13 mouse cellular contexts compared by ENCODE assay signal in the genomic region with DNA sequence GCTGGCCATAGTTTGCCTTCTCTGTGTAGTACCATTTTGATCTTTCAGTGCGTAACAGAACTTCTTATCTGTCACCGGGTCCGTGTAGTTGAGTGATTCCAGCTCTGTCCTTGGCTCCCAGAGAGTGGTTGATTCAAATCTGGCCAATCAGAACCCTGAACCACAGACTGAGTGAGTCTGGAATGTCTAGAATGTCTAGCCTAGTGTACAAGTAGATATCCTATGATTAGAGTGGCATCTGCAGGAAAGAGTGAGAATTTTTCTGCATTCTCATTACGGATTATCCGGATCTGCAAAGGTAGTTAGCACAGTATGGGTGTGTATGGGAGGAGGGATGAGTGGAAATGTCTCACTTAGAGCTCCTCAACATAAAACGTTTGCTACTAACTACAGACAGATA.
DNase-seq lines count a peak whose midpoint lies in the region; ATAC-seq and TF ChIP-seq lines count a peak whose summit lies in the region.
"Had no signal": no experiment of that assay in that cellular context is flagged by ENCODE, and none has a peak within 500 bp of the region (broad histone marks: within the 10 kb centered on the region; RNA-seq: fewer than 3 reads in every experiment).

No protein-coding gene starts in this region.

- H3K9ac ChIP-seq in heart, embryonic 14.5 days (ENCODE audit: low read length) = no peak overlapping the region
- H3K9ac ChIP-seq in lung, embryonic 14.5 days = no peak overlapping the region
- H3K9ac ChIP-seq in stomach, postnatal 0 days (ENCODE audit: low read length) = no peak overlapping the region
- H3K9ac ChIP-seq: embryonic facial prominence, embryonic 13.5 days; limb, embryonic 12.5 days; lung, embryonic 15.5 days had no signal

- 9% methylated on average over 6 of the region's 6 CpGs for WGBS in heart, embryonic 14.5 days
- WGBS in lung, embryonic 14.5 days = 42% methylated on average over 6 of the region's 6 CpGs
- 46% methylated on average over 6 of the region's 6 CpGs for WGBS in lung, adult 2 months
- WGBS in stomach, postnatal 0 days = 64% methylated on average over 6 of the region's 6 CpGs

- H3K4me1 ChIP-seq in heart, embryonic 14.5 days (ENCODE audit: control insufficient read depth in 2 of 2, insufficient read depth in 2 of 2, low read length in 2 of 2) = peaks cover 2 to 9% of the 10 kb centered on the region in 2 experiments; a peak in 3 of 4 replicates
- H3K4me1 ChIP-seq in lung, embryonic 14.5 days (ENCODE audit: insufficient read depth) = no peaks in the 10 kb centered on the region
- H3K4me1 ChIP-seq in lung, adult 2 months (ENCODE audit: control insufficient read depth, insufficient read depth, low read length) = no peaks in the 10 kb centered on the region
- H3K4me1 ChIP-seq in stomach, postnatal 0 days (replicated peaks; ENCODE audit: control insufficient read depth, insufficient read depth) = no peaks in the 10 kb centered on the region
- H3K4me1 ChIP-seq: embryonic facial prominence, embryonic 13.5 days; limb, embryonic 12.5 days; lung, embryonic 15.5 days had no signal

- ATAC-seq in heart, embryonic 14.5 days (ENCODE audit: insufficient number of reproducible peaks, insufficient read depth, low FRiP score, low read depth) = no peak
- ATAC-seq in lung, embryonic 14.5 days (ENCODE audit: insufficient read depth) = peak; percentile 58; the same call in 1 of the 2 replicates
- peak; percentile 18; the same call in 1 of the 2 replicates for ATAC-seq in stomach, postnatal 0 days (ENCODE audit: low FRiP score, low TSS enrichment)
- ATAC-seq in CD4-positive, CD25-positive, alpha-beta regulatory T cell, adult 4 months = no peak

- TF ChIP-seq CTCF in lung, embryonic 14.5 days (IDR thresholded peaks at IDR 0.05; ENCODE audit: low read depth) = no peak
- no peak for TF ChIP-seq CTCF in lung, adult 2 months (IDR thresholded peaks at IDR 0.05; ENCODE audit: insufficient read depth, low read length)
- TF ChIP-seq CTCF in stomach, postnatal 0 days (IDR thresholded peaks at IDR 0.05; ENCODE audit: low read depth) = peak; percentile 46

- intact Hi-C loops in heart, postnatal 36 days (cut with DNase I) = no loop called here

- H3K27me3 ChIP-seq in heart, embryonic 14.5 days (ENCODE audit: control insufficient read depth, insufficient read depth, low read length) = no peaks in the 10 kb centered on the region
- H3K27me3 ChIP-seq in lung, embryonic 14.5 days (ENCODE audit: insufficient read depth, low read length) = no peaks in the 10 kb centered on the region
- H3K27me3 ChIP-seq in stomach, postnatal 0 days (ENCODE audit: control insufficient read depth, insufficient read depth, low read length) = no peaks in the 10 kb centered on the region
- H3K27me3 ChIP-seq: embryonic facial prominence, embryonic 13.5 days; limb, embryonic 12.5 days; lung, embryonic 15.5 days had no signal

- no peak for TF ChIP-seq EP300 in stomach, postnatal 0 days (optimal IDR thresholded peaks at IDR 0.05)

- H3K4me2 ChIP-seq in heart, embryonic 14.5 days (ENCODE audit: low read length) = peak overlapping the region; percentile 21; the same call in 1 of the 2 replicates
- H3K4me2 ChIP-seq in lung, embryonic 14.5 days = no peak overlapping the region
- no peak overlapping the region for H3K4me2 ChIP-seq in stomach, postnatal 0 days (replicated peaks; ENCODE audit: low read depth)
- H3K4me2 ChIP-seq: embryonic facial prominence, embryonic 13.5 days; limb, embryonic 12.5 days; lung, embryonic 15.5 days had no signal

- H3K27ac ChIP-seq in heart, embryonic 14.5 days (replicated peaks in 1 of 2; ENCODE audit: control insufficient read depth in 1 of 2, insufficient read depth in 1 of 2, low read depth in 2 of 2, low read length in 2 of 2) = no peak overlapping the region
- no peak overlapping the region for H3K27ac ChIP-seq in lung, embryonic 14.5 days (ENCODE audit: low read depth)
- no peak overlapping the region for H3K27ac ChIP-seq in stomach, postnatal 0 days (replicated peaks)
- H3K27ac ChIP-seq: embryonic facial prominence, embryonic 13.5 days; limb, embryonic 12.5 days; lung, embryonic 15.5 days had no signal

- no peaks in the 10 kb centered on the region for H3K9me3 ChIP-seq in heart, embryonic 14.5 days (ENCODE audit: control insufficient read depth, low read length)
- H3K9me3 ChIP-seq in lung, embryonic 14.5 days (ENCODE audit: low read depth, low read length) = no peaks in the 10 kb centered on the region
- H3K9me3 ChIP-seq in stomach, postnatal 0 days (ENCODE audit: control insufficient read depth, low read length) = no peaks in the 10 kb centered on the region
- H3K9me3 ChIP-seq: embryonic facial prominence, embryonic 13.5 days; limb, embryonic 12.5 days; lung, embryonic 15.5 days had no signal

- no peak for TF ChIP-seq POLR2A in lung, adult 2 months (IDR thresholded peaks at IDR 0.05; ENCODE audit: borderline replicate concordance, extremely low read depth, low read depth, low read length)

- no peaks in the 10 kb centered on the region for H3K36me3 ChIP-seq in heart, embryonic 14.5 days (ENCODE audit: control insufficient read depth, insufficient read depth, low read length)
- no peaks in the 10 kb centered on the region for H3K36me3 ChIP-seq in lung, embryonic 14.5 days (ENCODE audit: insufficient read depth)
- no peaks in the 10 kb centered on the region for H3K36me3 ChIP-seq in stomach, postnatal 0 days (ENCODE audit: control insufficient read depth, insufficient read depth, low read length)
- H3K36me3 ChIP-seq: embryonic facial prominence, embryonic 13.5 days; limb, embryonic 12.5 days; lung, embryonic 15.5 days had no signal

- peak; percentile 20 for DNase-seq in adrenal gland, postnatal 14 days
- DNase-seq in adrenal gland, postnatal 25 days = no peak
- no peak for DNase-seq in heart, postnatal 36 days
- peak; percentile 6 for DNase-seq in lung, embryonic 14.5 days
- DNase-seq in lung, adult 2 months = no peak
- DNase-seq in stomach, postnatal 0 days (ENCODE audit: low spot score) = no peak
- DNase-seq: adrenal gland, adult 8-10 months; cerebellum, adult 8-10 months had no signal

- H3K4me3 ChIP-seq in heart, embryonic 14.5 days (ENCODE audit: control insufficient read depth in 1 of 2, insufficient read depth in 1 of 2, low read depth in 1 of 2, low read length in 2 of 2) = no peak overlapping the region
- no peak overlapping the region for H3K4me3 ChIP-seq in lung, embryonic 14.5 days (ENCODE audit: low read depth, low read length)
- no peak overlapping the region for H3K4me3 ChIP-seq in lung, adult 2 months (replicated peaks; ENCODE audit: extremely low read depth, low read depth, low read length)
- H3K4me3 ChIP-seq in stomach, postnatal 0 days (ENCODE audit: low read depth, low read length) = no peak overlapping the region
- H3K4me3 ChIP-seq: embryonic facial prominence, embryonic 13.5 days; limb, embryonic 12.5 days; lung, embryonic 15.5 days had no signal

Comparison
In these comparisons a context has a peak if more than half of its experiments do, and no peak if none do; other contexts are left out.
1. DNase-seq: peak in adrenal gland, postnatal 14 days (single experiment) and lung, embryonic 14.5 days (single experiment); none in adrenal gland, postnatal 25 days (single experiment), heart, postnatal 36 days (0 of 2), lung, adult 2 months (single experiment) and stomach, postnatal 0 days (single experiment).
2. ATAC-seq: peak in lung, embryonic 14.5 days (single experiment) and stomach, postnatal 0 days (single experiment); none in heart, embryonic 14.5 days (single experiment) and CD4-positive, CD25-positive, alpha-beta regulatory T cell, adult 4 months (single experiment).